In the genomic region with DNA sequence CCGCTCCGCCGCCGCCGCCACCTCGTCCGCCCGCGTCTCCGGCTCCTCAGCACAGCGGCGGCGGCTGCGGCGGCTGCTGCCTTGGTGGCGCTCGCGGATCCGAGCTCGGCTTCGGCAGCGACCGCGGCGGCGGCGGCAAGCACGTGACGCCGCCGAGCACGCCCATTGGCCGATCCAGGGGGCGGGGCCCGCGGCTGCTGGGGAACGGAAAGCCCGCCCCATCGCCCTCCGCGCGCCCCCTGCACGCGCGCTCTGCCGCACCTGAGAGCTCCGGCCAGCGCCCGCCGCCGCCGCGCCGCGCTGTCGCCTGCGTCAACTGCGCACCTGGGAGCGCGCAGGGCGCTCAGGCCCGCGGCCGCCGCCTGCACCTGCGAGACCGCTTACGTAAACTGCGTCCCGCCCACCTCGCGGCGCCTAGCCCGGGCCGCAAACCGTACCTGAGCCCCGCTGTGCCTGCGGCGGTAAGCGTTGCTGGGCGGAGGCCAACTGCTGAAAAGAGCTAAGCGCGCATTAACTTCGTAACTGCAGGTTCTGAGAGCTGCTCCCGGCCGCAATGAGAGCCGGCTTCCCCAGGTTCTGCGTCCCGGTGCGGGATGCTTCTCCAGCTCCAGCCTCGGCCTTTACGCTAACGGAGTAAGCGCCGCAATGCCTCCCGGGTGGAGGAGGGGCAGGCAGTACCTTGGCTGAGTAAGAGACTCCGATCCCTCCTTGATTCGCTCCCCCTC, we compare ENCODE assay signal across 8 mouse cellular contexts. TPM values are rescaled to one million over a fixed set of nuclear protein-coding genes. Genes with fewer than 3 reads are reported as not detected.
DNase-seq lines count a peak whose midpoint lies in the region; ATAC-seq and TF ChIP-seq lines count a peak whose summit lies in the region.

Gene Strbp, minus strand, starts transcription at position 630 of the 725 bp plus-strand sequence.

- H3K4me3 ChIP-seq in lung, embryonic 15.5 days: peak within 1 kb of the TSS; percentile 94
- H3K4me3 ChIP-seq in olfactory bulb, adult 2 months (ENCODE audit: insufficient read depth, low read depth, low read length): peak within 1 kb of the TSS; percentile 93

- ATAC-seq in hematopoietic stem cell, adult 5-6 weeks (replicated peaks in 1 of 2; ENCODE audit: insufficient read depth in 1 of 2, low FRiP score in 2 of 2, low TSS enrichment in 1 of 2, low read depth in 1 of 2, poor library complexity in 2 of 2, severe bottlenecking in 2 of 2): peak; percentile 62 to 76
- ATAC-seq in lung, embryonic 15.5 days (ENCODE audit: borderline replicate concordance, extremely low read depth, low FRiP score, low TSS enrichment): peak; percentile 89

- H3K9me3 ChIP-seq in lung, embryonic 15.5 days: no peaks in the 10 kb centered on the region

- no peak for TF ChIP-seq CTCF in olfactory bulb, adult 2 months (IDR thresholded peaks at IDR 0.05; ENCODE audit: insufficient read depth, low read depth, low read length)

- peak within 1 kb of the TSS; percentile 93 for H3K9ac ChIP-seq in lung, embryonic 15.5 days

- H3K27ac ChIP-seq in lung, embryonic 15.5 days: peak within 1 kb of the TSS; percentile 92
- H3K27ac ChIP-seq in olfactory bulb, adult 2 months (ENCODE audit: insufficient read depth, low read depth, low read length): peak within 1 kb of the TSS; percentile 91

- TF ChIP-seq POLR2A in olfactory bulb, adult 2 months (IDR thresholded peaks at IDR 0.05; ENCODE audit: insufficient read depth, low read depth, low read length): peak; percentile 83

- under 1% methylated on average over 68 of the region's 98 CpGs for WGBS in lung, embryonic 15.5 days
- 7% methylated on average over 98 of the region's 98 CpGs for WGBS in olfactory bulb, adult 2 months

- H3K36me3 ChIP-seq in lung, embryonic 15.5 days: no peaks in the 10 kb centered on the region

- H3K27me3 ChIP-seq in lung, embryonic 15.5 days: no peaks in the 10 kb centered on the region; the same call in 1 of the 2 replicates

- peak within 1 kb of the TSS; percentile 91 for H3K4me2 ChIP-seq in lung, embryonic 15.5 days

- peaks cover 17% of the 10 kb centered on the region for H3K4me1 ChIP-seq in lung, embryonic 15.5 days
- 0 out of 2 replicates have a peak, but pooled peaks cover 2% of the 10 kb centered on the region for H3K4me1 ChIP-seq in olfactory bulb, adult 2 months (ENCODE audit: control insufficient read depth, insufficient read depth, low read length)

- DNase-seq in MN1 (ENCODE audit: low spot score): peak; percentile 97
- peak; percentile 95 for DNase-seq in cerebellum, adult 8-10 months
- DNase-seq in forelimb bud, embryonic 11.5 days (ENCODE audit: low read depth, low spot score): peak; percentile 93
- peak; percentile 73 for DNase-seq in layer of hippocampus, adult 9-10 months (ENCODE audit: low spot score)
- peak; percentile 89 to 93 for DNase-seq in thymus, adult 18-20 months

RNA-seq across cellular contexts. Expression of gene Strbp, which starts in this region (rescaled TPM):
- total RNA-seq in hematopoietic stem cell, adult 5-6 weeks (2017): 68.2 and 72.4 TPM in 2 replicates
- polyA plus RNA-seq in lung, embryonic 15.5 days (2015; fragmentation: Nextera tagmentation; extraction: Ambion mirVana): 28.2 and 31.9 TPM in 2 replicates
- polyA plus RNA-seq in olfactory bulb, adult 2 months (2012; ENCODE audit: insufficient read depth, insufficient read length, low replicate concordance, missing spikeins): 256 and 584 TPM in 2 replicates

Comparison
In these comparisons a context has a peak if more than half of its experiments do, and no peak if none do; other contexts are left out.
1. Peak in every context shown above with its lines: DNase-seq, ATAC-seq, H3K4me3 ChIP-seq and H3K27ac ChIP-seq.